Mouse (Mus musculus) urinary bladder, postnatal 36 days (tissue): Measurements from ENCODE around the gene Mapk13.

Source experiments
- DNase-seq, 2 experiments: peaks; one replicate each; pipeline ENCODE4 v3.0.0; 2022; ENCODE audit warnings: low spot score in 2 of 2, mixed read lengths in 1 of 2

The Mapk13 gene

DNA sequence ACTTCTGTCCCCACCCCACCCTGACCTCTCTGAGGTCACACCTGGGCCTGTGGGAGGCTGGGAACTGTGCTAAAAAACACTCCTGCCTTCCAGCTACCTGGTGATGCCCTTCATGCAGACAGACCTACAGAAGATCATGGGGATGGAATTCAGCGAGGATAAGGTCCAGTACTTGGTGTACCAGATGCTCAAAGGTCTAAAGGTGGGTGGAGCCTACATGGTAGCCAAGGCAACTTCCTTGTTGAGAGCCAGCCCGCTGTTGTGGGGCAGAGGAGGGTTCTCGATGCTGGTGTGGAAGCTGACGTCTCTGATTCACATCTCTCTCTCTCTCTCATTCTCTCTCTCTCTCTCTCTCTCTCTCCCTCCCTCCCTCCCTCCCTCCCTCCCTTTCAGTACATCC lies 6.1 kb downstream of the Mapk13 start:
- DNase-seq, result no peak

GRCm38 (mm10) chr17:28776817-28777216 lies 7.7 kb downstream of the Mapk13 start:
- DNase-seq, result no peak

GRCm38 (mm10) chr17:28777231-28778005 lies 8.3 kb downstream of the Mapk13 start:
- peak in 1 of 2 experiments; percentile 63 for DNase-seq

- DNase-seq, result no peak
These were observed 10.6 kb downstream of the Mapk13 start for GRCm38 (mm10) chr17:28779735-28780134.

GRCm38 (mm10) chr17:28780836-28781235 lies 11.7 kb downstream of the Mapk13 start:
- no peak for DNase-seq

DNA sequence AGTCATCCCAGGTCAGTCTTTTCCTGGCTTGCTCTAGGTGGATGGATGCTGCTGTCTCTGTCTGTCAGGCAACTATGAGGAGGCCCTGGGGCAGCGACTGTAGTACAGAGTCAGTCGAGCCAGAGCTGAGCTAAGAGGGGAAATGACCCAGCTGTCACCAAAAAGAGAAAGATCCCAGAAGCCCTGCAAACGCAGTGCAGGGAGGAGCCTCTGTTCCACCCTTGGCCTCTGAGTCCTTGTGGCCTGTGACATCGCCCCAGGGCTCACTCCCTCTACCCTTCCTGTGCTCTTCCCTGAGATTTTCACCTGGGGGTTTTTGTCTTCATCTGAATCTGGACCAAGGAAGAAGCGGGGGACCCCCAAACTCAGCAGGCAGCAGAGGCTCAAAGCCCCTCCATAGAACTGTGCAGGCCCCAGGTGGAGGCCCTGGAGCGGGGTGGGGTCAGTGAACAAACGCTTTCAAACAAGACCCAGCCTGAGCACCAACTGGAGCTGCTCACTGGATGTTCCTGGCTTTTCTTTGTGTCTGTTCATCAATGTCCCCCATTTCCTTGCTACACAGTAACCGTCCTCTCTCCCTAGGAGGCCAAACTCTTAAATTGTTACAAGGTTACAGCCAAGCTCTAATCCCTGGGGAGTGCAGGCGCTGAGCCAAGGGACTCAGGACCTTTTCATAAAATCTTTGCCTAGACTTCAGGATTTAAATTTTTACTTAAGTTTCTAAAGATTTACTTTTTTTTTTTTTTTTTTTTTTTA lies 12.4 kb downstream of the Mapk13 start:
- no peak for DNase-seq

GRCm38 (mm10) chr17:28785036-28785435 lies 15.9 kb downstream of the Mapk13 start:
- no peak for DNase-seq

DNA sequence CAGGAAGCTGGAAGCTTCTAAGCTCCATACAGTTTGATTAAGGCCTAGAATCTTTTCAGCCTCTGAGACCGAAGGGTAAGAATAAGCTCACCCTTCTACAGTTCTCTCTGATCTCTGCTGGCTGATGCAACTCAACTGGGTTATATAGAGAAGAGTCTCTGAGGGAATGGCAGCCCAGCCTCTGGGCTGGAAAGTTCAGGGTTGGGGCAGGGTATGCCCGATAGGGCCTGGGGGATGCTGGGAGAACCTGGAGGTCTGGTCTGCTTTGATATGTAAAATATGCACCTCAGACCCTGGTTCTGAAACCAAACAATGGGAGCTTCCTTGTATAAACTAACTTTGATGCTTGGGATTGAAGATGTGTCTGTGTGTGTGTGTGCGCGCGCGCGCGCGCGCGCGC lies 18.4 kb downstream of the Mapk13 start:
- DNase-seq, result no peak

DNA sequence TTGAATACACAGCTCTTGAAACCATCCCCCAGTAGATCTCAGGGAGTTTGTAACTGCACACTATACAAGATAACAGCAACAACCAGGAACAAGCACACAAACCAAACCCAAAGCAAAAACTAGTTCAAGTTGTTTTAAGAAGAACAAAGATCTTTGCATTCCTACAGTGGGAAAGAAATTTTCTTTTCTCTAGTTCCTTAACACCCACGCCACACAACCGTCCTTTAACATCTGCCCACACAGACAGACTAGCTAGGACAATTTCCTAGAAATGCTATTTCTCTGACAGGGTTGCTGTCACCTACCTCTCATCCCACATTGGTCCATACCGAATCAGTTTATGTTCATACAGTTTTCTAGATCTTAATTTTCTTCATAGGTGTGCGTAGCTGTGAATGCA lies 27.9 kb downstream of the Mapk13 start:
- no peak for DNase-seq

DNA sequence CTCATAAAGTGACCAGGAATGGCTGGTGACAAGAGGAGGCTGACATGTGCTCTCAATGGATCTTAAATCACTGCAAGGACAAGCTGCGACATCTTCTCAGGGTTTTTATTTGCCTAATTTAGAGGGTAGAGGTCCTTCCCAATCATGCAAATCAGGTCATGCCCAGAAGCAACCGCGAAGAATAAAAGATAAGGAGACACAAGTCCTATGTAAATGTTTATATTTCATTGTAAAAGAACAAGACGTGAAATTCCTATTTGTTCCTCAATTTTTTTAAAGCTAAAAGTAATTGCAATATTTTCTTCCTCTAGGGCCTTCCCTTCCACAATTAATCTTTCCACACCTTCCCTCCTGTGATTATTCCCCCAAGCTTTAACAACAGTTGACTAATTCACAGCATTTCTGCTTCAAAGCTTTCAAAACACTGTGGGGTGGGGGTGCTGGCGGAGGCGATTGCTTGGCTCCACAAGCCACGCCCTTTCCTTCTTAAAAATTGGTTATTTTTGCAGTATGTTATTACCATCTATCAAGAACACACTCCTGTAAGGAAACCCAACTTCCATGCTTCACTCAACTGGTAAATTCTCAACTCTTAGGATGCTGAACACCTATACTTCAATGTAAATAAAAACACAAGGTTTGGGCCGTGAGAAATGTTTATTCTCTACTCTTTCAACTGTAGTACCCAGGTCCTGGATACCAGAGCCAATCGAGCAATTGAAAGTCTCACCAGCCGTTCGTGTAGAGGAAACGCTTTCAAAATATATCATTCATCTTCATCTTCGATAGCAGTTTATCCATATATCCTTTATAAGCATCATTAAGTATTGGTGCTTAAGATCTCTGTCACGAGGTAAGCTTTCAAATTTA lies 30.4 kb downstream of the Mapk13 start:
- DNase-seq, result no peak

GRCm38 (mm10) chr17:28800281-28800670 lies 31.2 kb downstream of the Mapk13 start:
- peak in 1 of 2 experiments; percentile 16 for DNase-seq

DNA sequence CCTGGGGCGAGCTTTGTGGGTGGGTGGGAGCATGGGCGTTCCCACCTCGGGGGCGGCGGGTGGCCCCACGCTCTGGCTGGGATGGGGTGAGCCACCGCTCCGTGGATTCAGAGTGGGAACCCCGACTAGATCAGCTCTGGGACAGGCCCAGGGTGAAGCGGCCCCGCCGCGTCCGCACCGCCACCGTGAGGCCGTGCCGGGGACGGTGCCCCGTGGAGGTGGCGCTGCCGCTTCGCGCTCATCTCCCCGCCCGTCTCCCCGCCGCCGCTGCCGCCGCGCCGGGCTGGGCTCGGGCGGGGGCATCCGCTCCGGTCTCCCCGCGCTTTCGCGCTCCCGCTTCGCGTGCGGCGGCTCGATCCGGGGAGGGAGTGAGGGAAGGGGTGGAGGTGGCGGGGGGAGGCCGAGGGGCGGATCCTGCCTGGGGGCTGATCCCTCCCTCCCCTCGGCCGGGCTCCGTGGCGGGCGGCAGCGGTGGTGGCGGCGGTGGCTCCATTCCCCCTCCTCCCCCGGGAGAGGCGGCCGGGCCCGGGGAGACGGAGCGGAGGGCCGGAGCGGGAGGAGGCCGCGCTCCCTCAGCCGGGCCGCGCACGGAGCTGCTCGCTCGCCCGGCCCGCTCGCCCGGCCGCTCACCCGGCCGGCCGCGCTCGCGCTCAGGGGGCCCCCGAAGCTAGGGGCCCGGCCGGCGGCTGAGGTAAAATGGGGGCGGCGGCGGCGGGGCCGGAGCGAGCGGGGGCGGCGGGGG lies 31.7 kb downstream of the Mapk13 start, which contains the start of gene Brpf3:
Gene Brpf3 (plus strand): TSS at position 420 of the 742 bp plus-strand sequence.
- DNase-seq, result peak; percentile 66 to 77

DNA sequence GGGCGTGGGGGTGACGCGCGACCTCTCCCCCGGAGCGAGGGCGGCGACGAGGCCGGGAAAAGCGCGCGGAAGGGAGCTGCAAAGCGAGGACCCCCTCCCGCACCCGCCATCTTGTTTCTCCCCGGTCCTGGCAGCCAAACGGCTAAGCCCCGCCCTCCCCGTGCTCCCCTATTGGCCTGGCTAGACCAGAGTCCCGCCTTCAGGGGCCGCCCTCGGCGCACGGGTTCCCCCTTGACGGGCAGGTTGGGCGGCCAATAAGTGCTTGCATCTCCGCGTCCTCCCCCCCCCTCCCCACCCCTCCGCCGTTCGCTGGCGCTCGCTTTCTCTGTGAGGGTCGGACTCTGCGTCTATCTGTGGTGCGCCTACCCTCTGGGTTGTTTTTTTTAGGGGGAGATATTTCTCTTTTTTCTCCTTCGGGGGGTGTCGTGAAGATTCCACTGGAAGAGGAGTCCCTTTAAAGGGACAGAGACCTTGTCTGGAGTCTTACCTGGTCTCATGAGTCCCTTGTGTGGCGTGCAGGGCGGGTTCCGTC lies 32.4 kb downstream of the Mapk13 start:
- peak; percentile 96 to 98 for DNase-seq

- no peak for DNase-seq
These were observed 32.9 kb downstream of the Mapk13 start for GRCm38 (mm10) chr17:28802006-28802481.

GRCm38 (mm10) chr17:28803316-28803715 lies 34.2 kb downstream of the Mapk13 start:
- DNase-seq, result no peak

DNA sequence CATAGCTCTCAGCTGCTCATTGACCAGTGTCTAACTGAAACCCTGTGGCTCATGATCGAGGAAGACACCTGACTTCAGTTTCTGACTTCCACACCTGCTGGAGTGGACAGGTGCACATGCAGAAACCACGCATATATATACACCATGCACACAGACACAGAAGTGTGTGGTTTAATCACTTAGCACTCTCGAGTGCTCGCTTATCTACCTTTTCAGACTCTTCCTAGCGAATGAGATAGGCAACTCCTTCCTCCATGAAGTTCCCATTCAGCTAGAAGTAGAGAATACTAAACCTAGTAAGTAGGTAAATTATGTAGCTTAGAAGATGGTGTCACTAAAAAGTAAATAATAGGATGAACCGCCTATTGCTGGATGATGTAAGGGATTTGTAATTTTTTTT lies 35.9 kb downstream of the Mapk13 start:
- no peak for DNase-seq

- no peak for DNase-seq
These were observed 37.7 kb downstream of the Mapk13 start for GRCm38 (mm10) chr17:28806770-28807169.

GRCm38 (mm10) chr17:28808714-28809113 lies 39.6 kb downstream of the Mapk13 start:
- DNase-seq, result no peak

- DNase-seq, result no peak
These were observed 40.2 kb downstream of the Mapk13 start for GRCm38 (mm10) chr17:28809175-28809831.

GRCm38 (mm10) chr17:28812345-28812744 lies 43.2 kb downstream of the Mapk13 start:
- no peak for DNase-seq
